Mouse (Mus musculus): ENCODE results near the gene Chia1. TPM values are rescaled to one million over a fixed set of nuclear protein-coding genes. Genes with fewer than 3 reads are reported as not detected.
"Not testable (repeated sequence)": the region's sequence is repeated elsewhere in the genome, so short reads cannot be mapped to it uniquely, and the experiment has no call there.

The Chia1 gene
- not detected for total RNA-seq (2021)
- long read RNA-seq, experiment 1 = 0 reads
- long read RNA-seq, experiment 2 = 0 reads

DNA sequence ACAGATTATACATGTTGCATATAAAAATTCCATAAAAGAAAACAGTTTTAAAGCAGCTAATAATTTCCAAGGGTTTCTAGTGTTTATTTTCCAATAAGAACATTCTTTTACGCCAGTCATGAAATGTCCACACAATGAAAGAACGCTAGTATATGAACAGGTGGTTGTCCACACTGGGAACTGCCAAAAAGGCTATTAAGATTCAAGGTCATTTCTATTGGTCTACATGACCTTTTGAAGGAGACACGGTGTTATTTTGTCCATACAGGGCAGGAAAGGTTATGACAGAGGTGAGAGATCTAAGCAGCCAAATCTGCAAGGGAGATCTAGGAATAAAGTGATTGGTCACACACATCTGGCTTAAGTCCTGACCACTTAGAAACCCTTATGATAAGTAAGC, at the start of gene Chia1:
Gene Chia1 (plus strand): TSS at position 301 of the 400 bp plus-strand sequence.
- intact Hi-C loops (cut with DNase I; ENCODE audit: low total_unique reads) = no loop called here
- DNase-seq = no peak

DNA sequence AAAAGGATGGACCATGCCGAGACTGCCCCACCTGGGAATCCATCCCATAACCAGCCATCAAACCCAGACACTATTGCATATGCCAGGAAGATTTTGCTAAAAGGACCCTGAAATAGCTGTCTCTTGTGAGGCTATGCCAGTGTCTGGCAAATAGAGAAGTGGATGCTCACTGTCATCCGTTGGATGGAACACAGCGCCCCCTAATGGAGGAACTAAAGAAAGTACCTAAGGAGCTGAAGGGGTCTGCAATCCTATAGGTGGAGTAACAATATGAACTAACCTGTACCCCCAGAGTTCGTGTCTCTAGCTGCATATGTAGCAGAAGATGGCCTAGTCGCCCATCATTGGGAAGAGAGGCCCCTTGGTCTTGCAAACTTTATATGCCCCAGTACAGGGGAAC, 45.3 kb upstream of the Chia1 start:
- DNase-seq; intact Hi-C loops (cut with DNase I; ENCODE audit: low total_unique reads): not testable (repeated sequence)

DNA sequence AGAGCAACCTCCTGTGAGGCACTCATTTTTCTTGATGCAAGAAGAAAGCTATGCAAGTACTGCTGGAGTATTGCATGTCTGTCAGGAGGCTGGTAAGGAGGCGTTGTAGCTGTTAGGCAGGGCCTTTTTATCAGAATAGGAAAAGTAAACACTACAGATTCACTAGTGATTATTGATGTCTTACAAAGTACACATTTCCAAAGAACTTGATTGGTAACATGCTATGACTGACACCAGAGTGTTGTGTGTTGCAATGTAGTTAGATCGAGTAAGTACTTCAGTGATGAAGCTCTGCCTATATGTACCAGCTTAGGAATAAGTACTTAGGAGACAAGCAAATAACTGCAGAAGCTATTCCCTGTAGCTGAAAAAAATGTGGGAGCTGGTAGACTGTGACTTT, 42.0 kb upstream of the Chia1 start:
- intact Hi-C loops (cut with DNase I; ENCODE audit: low total_unique reads) = no loop called here
- no peak for DNase-seq

DNA sequence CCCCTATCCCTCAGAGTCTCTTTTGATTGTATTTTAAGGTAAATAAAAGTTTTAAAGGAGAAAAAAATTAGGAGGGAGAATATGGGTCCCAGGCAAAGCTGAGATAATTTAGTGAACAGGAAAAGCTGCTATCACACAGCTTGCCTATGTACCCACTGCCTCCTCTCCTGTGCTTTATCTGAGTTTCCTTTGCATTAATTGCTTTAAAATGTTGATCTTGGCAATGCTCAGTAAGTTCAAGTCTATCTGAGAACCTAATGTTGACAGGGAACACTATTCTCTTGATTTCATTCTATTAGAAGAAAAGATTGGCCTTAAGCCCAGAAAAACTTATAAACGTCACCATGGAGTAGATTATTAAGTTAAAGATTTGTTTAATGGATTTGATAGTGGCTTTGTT, 38.2 kb upstream of the Chia1 start:
- intact Hi-C loops (cut with DNase I; ENCODE audit: low total_unique reads) = no loop called here
- no peak for DNase-seq

DNA sequence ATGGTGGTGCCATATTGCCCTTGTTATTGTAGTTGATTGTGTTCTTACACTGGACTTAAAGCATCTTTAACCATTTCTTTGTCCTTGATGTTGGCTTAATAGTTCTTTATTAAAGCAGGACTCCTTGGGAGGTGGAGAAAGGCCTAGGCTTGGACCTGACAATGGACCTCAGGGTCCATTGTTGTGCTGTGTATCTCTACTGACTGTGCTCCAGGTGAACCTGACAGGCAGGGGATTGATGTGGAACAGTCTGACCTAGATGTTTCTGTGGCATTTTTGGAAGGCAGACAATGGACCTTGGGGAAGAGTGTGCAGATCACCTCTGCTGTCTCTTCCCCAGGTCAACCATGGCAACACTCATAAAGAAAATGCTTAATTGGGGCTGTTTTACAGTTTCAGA, 14.0 kb downstream of the Chia1 start:
- intact Hi-C loops (cut with DNase I; ENCODE audit: low total_unique reads) = no loop called here
- no peak for DNase-seq

DNA sequence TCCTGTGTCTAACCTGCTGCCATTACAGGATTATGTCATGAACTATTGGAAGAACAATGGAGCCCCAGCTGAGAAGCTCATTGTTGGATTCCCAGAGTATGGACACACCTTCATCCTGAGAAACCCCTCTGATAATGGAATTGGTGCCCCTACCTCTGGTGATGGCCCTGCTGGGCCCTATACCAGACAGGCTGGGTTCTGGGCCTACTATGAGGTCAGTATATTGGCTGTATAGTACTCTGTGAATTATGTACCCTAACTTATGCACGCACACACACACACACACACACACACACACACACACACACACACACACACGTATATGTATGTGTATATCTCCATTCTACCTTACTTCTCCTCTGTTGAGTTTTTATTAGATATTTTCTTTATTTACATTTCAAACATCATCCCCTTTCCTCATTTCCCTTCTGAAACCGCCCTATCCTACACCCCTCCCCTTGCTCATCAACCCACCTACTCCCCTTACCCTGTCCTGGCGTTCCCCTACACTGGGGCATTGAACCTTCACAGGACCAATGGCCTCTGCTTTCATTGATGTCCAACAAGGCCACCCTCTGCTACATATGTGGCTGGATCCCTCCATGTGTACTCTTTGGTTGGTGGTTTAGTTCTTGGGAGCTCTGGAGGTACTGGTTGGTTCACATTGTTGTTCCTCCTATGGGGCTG, 15.9 kb downstream of the Chia1 start:
- DNase-seq = no peak
- intact Hi-C loops (cut with DNase I; ENCODE audit: low total_unique reads) = no loop called here

DNA sequence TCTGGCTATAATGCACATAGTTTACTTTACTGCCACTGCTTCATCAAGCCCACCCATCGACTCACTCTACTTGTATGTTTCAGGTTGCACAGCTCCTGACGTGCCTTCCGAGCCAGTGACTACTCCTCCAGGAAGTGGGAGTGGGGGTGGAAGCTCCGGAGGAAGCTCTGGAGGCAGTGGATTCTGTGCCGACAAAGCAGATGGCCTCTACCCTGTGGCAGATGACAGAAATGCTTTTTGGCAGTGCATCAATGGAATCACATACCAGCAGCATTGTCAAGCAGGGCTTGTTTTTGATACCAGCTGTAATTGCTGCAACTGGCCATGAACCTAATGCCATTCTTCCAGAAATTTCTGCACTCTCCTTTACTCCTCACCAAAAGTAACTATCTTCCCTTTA, 18.7 kb downstream of the Chia1 start:
- intact Hi-C loops (cut with DNase I; ENCODE audit: low total_unique reads) = no loop called here
- no peak for DNase-seq

DNA sequence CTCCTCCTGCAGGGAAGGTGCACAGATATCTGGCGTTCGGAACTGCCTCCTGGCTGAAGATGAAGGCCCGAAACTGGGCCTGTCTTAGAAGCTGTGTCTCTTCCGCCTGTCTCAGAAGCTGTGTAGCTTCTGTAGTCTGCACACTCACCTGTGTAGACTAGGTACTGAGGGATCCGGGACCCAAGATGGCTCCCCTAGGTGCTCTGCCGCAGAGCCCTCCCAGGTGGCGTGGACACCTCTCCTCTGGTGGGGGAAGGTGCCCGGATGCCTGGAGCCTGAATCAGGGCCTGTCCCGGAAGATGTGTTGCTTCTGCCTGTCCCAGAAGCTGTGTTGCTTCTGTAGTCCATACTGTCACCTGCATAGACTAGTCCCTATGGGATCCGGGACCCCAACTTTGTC, 31.1 kb downstream of the Chia1 start:
- intact Hi-C loops (cut with DNase I; ENCODE audit: low total_unique reads) = no loop called here
- no peak for DNase-seq

GRCm38 (mm10) chr3:106154413-106154812, 41.4 kb downstream of the Chia1 start:
- intact Hi-C loops (cut with DNase I; ENCODE audit: low total_unique reads) = no loop called here
- DNase-seq = no peak

GRCm38 (mm10) chr3:106167464-106167863, 54.4 kb downstream of the Chia1 start, which contains the start of gene Chil3:
TSS of gene Chil3 (minus strand) at chr3:106167564.
- intact Hi-C loops (cut with DNase I; ENCODE audit: low total_unique reads) = no loop called here
- no peak for DNase-seq

DNA sequence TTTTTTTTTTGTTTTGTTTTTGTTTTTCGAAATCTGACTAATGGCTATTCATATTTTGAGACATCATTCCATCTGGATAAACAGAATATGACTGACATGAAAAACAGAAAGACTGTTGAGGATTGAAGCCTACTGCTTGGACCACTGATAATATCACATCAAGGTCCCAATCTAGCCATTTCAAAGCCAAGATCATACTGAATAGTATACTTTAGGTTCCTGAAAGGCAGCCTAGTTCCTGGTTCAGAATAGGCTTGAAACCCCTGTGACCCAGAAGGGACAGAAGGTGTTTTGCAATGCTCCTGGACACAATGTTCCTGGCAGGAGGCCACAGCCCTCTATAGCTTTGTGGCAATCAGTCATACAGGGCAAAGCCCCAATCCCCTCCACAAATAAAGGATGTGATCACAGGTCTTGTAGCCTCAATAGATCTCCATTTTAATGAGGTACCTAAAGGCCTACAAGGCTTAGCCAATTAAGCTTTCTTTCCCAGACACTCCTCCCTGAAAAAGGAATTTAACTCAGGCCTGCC, 57.6 kb downstream of the Chia1 start:
- intact Hi-C loops (cut with DNase I; ENCODE audit: low total_unique reads) = no loop called here
- DNase-seq = no peak

GRCm38 (mm10) chr3:106171135-106171731, 58.2 kb downstream of the Chia1 start:
- intact Hi-C loops (cut with DNase I; ENCODE audit: low total_unique reads) = no loop called here

DNA sequence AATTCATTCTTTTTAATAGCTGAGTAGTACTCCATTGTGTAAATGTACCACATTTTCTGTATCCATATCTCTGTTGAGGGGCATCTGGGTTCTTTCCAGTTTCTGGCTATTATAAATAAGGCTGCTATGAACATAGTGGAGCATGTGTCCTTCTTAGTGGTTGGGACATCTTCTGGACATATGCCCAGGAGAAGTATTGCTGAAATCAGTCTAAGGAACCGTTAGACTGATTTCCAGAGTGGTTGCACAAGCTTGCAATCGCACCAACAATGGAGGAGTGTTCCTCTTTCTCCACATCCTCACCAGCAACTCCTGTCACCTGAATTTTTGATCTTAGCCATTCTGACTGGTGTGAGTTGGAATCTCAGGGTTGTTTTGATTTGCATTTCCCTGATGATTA, 59.5 kb downstream of the Chia1 start:
- intact Hi-C loops (cut with DNase I; ENCODE audit: low total_unique reads); DNase-seq: not testable (repeated sequence)

More at GRCm38 (mm10) chr3:106171135-106171731, 58.2 kb downstream of the Chia1 start:
- no peak for DNase-seq

DNA sequence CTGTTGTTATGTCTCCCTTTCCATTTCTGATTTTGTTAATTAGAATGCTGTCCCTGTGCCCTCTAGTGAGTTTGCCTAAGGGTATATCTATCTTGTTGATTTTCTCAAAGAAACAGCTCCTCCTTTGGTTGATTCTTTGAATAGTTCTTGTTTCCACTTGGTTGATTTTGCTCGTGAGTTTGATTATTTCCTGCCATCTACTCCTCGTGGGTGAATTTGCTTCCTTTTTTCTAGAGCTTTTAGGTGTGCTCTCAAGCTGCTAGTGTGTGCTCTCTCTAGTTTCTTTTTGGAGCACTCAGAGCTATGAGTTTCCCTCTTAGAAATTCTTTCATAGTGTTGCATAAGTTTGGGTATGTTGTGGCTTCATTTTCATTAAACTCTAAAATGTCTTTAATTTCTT, 61.9 kb downstream of the Chia1 start:
- intact Hi-C loops (cut with DNase I; ENCODE audit: low total_unique reads); DNase-seq: not testable (repeated sequence)

DNA sequence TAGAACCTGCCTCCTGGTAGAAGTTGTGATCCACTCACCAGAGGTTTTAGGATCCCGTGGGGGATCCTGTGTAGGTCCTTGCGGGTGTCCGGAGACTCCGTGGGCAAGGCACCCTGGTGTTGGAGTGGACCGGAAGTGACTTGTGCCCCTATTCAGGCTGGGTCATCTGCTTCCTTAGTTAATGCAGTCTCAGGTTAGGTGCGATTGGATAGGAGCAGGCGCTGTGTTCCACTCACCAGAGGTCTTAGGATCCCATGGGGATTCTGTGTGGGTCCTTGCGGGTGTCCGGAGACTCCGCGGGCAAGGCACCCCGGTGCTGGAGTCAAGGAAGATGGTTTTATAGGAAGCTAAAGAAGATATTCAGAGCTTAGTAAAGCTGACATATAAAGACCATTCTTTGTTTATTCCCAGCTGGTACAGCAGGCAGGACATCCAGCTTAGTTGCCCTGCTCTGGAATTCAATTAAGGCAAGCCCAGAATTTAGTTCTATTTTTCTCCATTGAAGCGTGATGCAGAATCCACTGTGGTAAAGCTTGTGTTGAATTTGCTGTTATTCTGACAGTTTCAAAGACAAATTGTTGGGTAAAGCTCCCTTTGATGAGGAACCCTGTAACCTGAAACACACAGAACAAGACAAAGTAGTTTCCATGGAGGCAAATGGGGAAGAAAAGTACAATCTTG, 64.6 kb downstream of the Chia1 start:
- DNase-seq = no peak
- intact Hi-C loops (cut with DNase I; ENCODE audit: low total_unique reads) = no loop called here

Other genes with a start within 250 kb of the Chia1 start
- not detected for gene Adora3, start 242.4 kb upstream of the Chia1 start, total RNA-seq (2021)
- gene Tmigd3, start 242.3 kb upstream of the Chia1 start, total RNA-seq (2021) = not detected
- gene I830077J02Rik, start 180.6 kb upstream of the Chia1 start, total RNA-seq (2021) = under 1 TPM; 0.44 to 0.74 TPM
- 10 to 100 TPM; 30.2 to 38.2 TPM for gene Wdr77, start 153.9 kb upstream of the Chia1 start, total RNA-seq (2021)
- 100 to 1,000 TPM; 598 to 698 TPM for gene Atp5f1, start 153.1 kb upstream of the Chia1 start, total RNA-seq (2021)
- under 1 TPM; 0.60 to 0.86 TPM for gene Ovgp1, start 139.5 kb upstream of the Chia1 start, total RNA-seq (2021)
- gene Pifo, start 98.6 kb upstream of the Chia1 start, total RNA-seq (2021) = not detected
- gene Chil5, start 80.4 kb upstream of the Chia1 start, total RNA-seq (2021) = under 1 TPM in 1 of 2 experiments, not detected in 1; 0.29 TPM
- gene Chil3, start 54.3 kb downstream of the Chia1 start, total RNA-seq (2021) = not detected
- not detected for gene Chil4, start 106.3 kb downstream of the Chia1 start, total RNA-seq (2021)